Mouse (Mus musculus) kidney, adult 2 months (tissue): Measurements from ENCODE around the gene Pgap2. TPM values are rescaled to one million over a fixed set of nuclear protein-coding genes. Genes with fewer than 3 reads are reported as not detected.

Experiments used
- DNase-seq: peaks from one replicate; pipeline ENCODE4 v3.0.0; 2021
- H3K27ac ChIP-seq: fragments of 200-500 bp; 2 replicates; pipeline ENCODE4 v1.5.1; 2012; ENCODE audit warnings: low read depth, low read length, control low read depth, inconsistent platforms; ENCODE audit not compliant: insufficient read depth
- H3K27me3 ChIP-seq: fragments of 200-500 bp; replicated peaks from 2 replicates; pipeline ENCODE4 v1.6.1; 2012; ENCODE audit warnings: mild to moderate bottlenecking, moderate library complexity, low read length, inconsistent platforms; ENCODE audit not compliant: control insufficient read depth, insufficient read depth
- H3K36me3 ChIP-seq: fragments of 200-500 bp; 2 replicates; pipeline ENCODE4 v1.6.1; 2012; ENCODE audit warnings: mild to moderate bottlenecking, moderate library complexity, low read length, inconsistent platforms; ENCODE audit not compliant: control insufficient read depth, insufficient read depth
- H3K4me1 ChIP-seq: fragments of 200-500 bp; 2 replicates; pipeline ENCODE4 v1.6.1; 2011; ENCODE audit warnings: low read length; ENCODE audit not compliant: control insufficient read depth, insufficient read depth
- H3K4me3 ChIP-seq: fragments of 200-500 bp; 2 replicates; pipeline ENCODE4 v1.5.1; 2011; ENCODE audit warnings: mild to moderate bottlenecking, low read depth, low read length, control low read depth; ENCODE audit not compliant: insufficient read depth
- CTCF ChIP-seq: fragments of 200-500 bp; conservative IDR thresholded peaks from 2 replicates; pipeline ENCODE4 v1.5.1; 2011; ENCODE audit warnings: low read depth, mild to moderate bottlenecking, control low read depth, low read length, moderate library complexity, mixed read lengths; ENCODE audit not compliant: insufficient read depth, insufficient read length
- POLR2A ChIP-seq: fragments of 200-500 bp; IDR thresholded peaks from one replicate; pipeline ENCODE4 v1.6.1; 2011; ENCODE audit warnings: low read depth, low read length, control low read depth
- WGBS: fragments of 180-500 bp; shearing (Covaris S2); methylation state at CpG from one replicate; pipeline ENCODE4 v1.1.7; 2018; 5-methylcytosine and 5-hydroxymethylcytosine counted together
- polyA plus RNA-seq: library from polyadenylated mRNA; depleted of rRNA; stranded (reverse); fragments of >200 nt; gene quantifications from 2 replicates; pipeline ENCODE4 v1.2.3, GENCODE M21; 2012; rRNA removed

Pgap2 gene
- polyA plus RNA-seq = 50.8 and 65.9 TPM in 2 replicates

DNA sequence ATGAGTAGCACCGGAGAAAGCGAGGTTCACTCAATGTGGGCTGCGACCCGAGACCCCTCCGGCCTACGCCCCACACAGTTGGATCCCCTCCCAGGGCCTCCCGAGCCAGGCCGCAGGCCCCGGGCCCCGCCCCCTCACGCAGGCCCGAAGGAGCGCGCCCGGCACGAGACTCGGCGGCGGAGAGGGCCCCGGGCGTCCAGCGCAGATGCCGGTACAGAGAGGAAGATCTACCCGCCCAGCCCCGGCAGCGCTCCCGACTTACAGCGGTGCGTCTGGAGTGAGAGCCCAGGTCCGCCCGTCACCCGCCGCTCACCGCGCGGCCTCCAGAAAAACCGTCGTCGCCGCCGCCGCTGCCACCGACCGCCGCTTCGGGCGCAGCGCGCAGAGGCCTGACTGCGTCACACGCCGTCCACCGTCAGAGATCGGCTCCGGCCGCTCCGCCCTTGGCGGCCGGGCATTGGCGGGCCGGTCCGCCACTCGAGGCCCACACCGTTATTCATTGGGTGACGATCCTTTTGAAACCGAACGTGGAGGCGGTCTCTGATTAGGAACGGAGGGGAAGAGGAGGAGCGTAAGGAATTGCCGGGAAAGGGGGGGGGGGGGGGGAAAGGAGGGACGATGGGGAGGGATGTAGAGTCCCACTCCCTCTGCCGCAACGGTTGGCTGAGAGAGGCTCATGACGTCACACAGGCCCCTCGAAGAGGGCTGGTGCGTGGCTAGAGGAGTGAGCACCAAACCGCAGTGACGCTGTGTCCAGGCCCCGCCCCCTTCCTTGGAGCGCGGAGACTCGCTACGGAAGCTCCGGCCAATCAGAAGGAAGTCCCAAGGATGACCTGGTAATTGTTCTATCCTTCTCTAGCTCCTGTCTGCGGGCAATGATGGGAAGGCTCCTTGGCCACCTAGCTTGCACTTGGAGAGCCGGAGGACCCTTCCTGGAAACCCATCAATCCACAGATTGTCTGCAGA is at the start of gene Pgap2, which contains the start of gene Nup98:
Pgap2 (plus strand) TSS at position 453 of the 966 bp plus-strand sequence.
Nup98 (minus strand) TSS at position 421 of the 966 bp plus-strand sequence.
- peak within 1 kb of the TSS; percentile 85 for H3K27ac ChIP-seq
- under 1% methylated on average over 85 of the region's 87 CpGs for WGBS
- H3K4me1 ChIP-seq = peaks cover 8% of the 10 kb centered on the region
- H3K27me3 ChIP-seq = no peaks in the 10 kb centered on the region
- peak within 1 kb of the TSS; percentile 99 for H3K4me3 ChIP-seq
- no peaks in the 10 kb centered on the region for H3K36me3 ChIP-seq
- peak; percentile 28 for TF ChIP-seq POLR2A
- TF ChIP-seq CTCF = no peak
- DNase-seq = peak; percentile 99

DNA sequence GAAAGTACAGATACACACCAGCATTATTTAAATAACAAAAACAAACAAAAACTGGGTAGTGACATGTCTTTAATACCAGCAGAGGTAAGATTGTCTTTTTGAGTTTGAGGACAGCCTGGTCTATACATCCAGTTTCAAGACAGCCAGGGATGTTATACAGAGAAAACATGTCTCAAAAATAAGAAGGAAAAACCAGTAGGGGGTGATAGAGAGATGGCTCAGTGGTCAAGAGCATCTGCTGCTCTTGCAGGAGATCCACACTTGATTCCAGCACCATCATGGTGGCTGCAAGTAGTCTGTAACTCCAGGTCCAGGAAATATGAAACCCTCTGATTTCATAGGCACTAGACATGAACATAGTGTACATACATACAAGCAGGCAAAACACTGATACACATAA is 39.7 kb upstream of the Pgap2 start:
- DNase-seq = peak; percentile 5
- no peaks in the 10 kb centered on the region for H3K4me1 ChIP-seq
- no peak overlapping the region for H3K4me3 ChIP-seq
- no peaks in the 10 kb centered on the region for H3K27me3 ChIP-seq
- H3K27ac ChIP-seq = no peak overlapping the region
- TF ChIP-seq POLR2A (no peak), CTCF (peak; percentile 36)
- H3K36me3 ChIP-seq = peaks cover 1% of the 10 kb centered on the region; the same call in 1 of the 2 replicates

DNA sequence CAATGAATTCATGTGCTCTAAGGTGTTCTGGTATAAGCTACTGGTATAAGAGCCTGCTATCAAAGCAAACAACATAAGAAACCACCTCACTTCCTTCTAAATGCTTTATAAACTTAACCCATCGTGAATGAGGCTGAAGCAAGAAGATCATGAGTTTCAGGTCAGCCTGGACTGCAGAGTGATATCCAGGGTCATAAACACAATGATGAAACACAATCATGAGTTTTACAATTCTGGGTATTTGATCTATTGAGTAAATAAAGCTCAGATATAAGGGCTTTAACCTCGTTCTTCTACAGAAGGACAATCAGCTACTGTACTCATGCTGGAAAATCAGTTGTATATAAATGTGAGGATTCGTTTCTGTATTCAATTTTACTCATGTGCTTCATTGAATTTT is 26.2 kb upstream of the Pgap2 start:
- H3K4me3 ChIP-seq = no peak overlapping the region
- H3K4me1 ChIP-seq = no peaks in the 10 kb centered on the region
- no peaks in the 10 kb centered on the region for H3K27me3 ChIP-seq
- no peak for DNase-seq
- H3K36me3 ChIP-seq = peaks cover 12% of the 10 kb centered on the region
- 85% methylated on average over 3 of the region's 3 CpGs for WGBS
- TF ChIP-seq POLR2A (no peak), CTCF (no peak)
- no peak overlapping the region for H3K27ac ChIP-seq

- H3K27ac ChIP-seq = no peak overlapping the region
- no peaks in the 10 kb centered on the region for H3K27me3 ChIP-seq
- no peak for TF ChIP-seq POLR2A
- no peak for TF ChIP-seq CTCF
- no peaks in the 10 kb centered on the region for H3K4me1 ChIP-seq
- DNase-seq = peak; percentile 36
- no peak overlapping the region for H3K4me3 ChIP-seq
- WGBS = 80% methylated on average over 1 of the region's 1 CpGs
- no peaks in the 10 kb centered on the region; the same call in 1 of the 2 replicates for H3K36me3 ChIP-seq
These were observed 17.7 kb upstream of the Pgap2 start for GRCm38 (mm10) chr7:102192356-102192755.

DNA sequence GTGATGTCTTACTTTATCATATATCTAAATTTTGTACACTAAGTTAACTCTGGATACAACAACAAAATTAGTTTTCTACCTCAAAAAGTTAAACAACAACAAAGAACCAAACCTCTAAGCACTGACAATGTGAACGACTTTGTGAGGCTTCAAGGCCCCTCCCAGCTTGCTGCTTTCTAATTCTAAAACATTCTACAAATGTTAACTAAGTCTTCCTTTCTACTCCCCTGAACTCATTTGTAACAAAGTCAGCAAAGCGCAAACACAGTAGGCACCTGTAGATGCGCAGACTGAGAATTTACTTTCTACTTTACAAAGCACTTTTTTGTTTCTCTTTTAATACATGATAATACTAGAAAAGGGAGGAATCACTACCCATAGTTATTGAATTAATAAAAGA is 9.4 kb upstream of the Pgap2 start:
- DNase-seq = no peak
- Histone ChIP-seq H3K4me1 (peaks cover 2% of the 10 kb centered on the region; the same call in 1 of the 2 replicates), H3K27ac (no peak overlapping the region), H3K4me3 (no peak overlapping the region), H3K27me3 (no peaks in the 10 kb centered on the region), H3K36me3 (no peaks in the 10 kb centered on the region)
- WGBS = 69% methylated on average over 3 of the region's 3 CpGs
- TF ChIP-seq POLR2A (no peak), CTCF (no peak)

DNA sequence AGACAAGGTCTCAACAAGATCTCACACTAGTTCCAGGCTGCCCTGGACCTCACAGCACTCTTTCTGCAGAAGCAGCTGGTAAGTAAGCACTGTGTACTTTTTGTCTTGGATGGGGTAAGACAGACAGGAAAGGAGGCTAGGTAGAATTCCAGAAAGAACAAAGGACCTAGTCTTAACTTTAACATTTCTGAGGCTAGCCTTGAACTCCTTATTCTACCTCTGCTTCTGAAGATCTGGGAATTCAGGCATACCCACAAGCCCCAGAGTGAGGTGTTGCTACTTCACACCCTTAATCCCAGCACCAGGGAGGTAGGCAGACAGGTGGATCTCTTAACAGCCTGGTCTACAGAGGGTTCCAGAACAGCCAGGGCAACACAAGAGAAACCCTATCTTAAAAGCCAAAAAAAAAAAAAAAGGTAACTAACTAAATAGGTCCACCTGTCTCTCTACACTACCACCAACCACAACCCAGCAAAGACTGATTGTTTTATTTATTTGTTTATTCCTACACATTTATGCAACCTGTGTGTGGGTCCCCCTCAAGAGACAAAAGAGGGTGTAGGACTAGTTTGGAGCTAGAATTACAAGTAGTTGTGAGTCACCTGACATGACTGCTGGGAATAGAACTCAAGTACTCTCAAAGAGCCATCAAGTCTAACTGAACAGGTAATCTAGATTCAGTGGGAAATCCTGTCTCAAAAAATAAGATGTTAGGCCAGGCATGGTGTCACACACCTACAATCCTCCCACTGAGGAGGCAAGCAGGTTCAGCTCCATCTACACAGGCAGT is 8.8 kb upstream of the Pgap2 start:
- H3K4me1 ChIP-seq = peaks cover 2% of the 10 kb centered on the region; the same call in 1 of the 2 replicates
- TF ChIP-seq POLR2A (no peak), CTCF (no peak)
- H3K27ac ChIP-seq = no peak overlapping the region
- no peaks in the 10 kb centered on the region for H3K36me3 ChIP-seq
- H3K4me3 ChIP-seq = no peak overlapping the region
- no peak for DNase-seq
- no peaks in the 10 kb centered on the region for H3K27me3 ChIP-seq
